Mouse (Mus musculus): Measurements from ENCODE around the gene Ptprn2.

- no peak for TF ChIP-seq CTCF (IDR thresholded peaks at IDR 0.05; ENCODE audit: insufficient read depth, low read length)
- no peak for TF ChIP-seq POLR2A (IDR thresholded peaks at IDR 0.05; ENCODE audit: borderline replicate concordance, extremely low read depth, low read depth, low read length)
Measured at GRCm38 (mm10) chr12:117242181-117242580, 756.7 kb downstream of the Ptprn2 start.

Measured in lung, adult 2 months (tissue).